Mouse (Mus musculus) ES-Bruce4 (cell line): ENCODE measurements around the gene Slc1a4. TPM values are rescaled to one million over a fixed set of nuclear protein-coding genes. Genes with fewer than 3 reads are reported as not detected.

ENCODE experiments used
- H3K27ac ChIP-seq: 2 replicates; pipeline ENCODE4 v1.5.1; 2012; ENCODE audit warnings: low read length, inconsistent platforms; ENCODE audit not compliant: insufficient read depth
- H3K27me3 ChIP-seq: 2 replicates; pipeline ENCODE4 v1.6.1; 2012; ENCODE audit warnings: mild to moderate bottlenecking, low read length, inconsistent platforms; ENCODE audit not compliant: control insufficient read depth, poor library complexity, insufficient read depth, severe bottlenecking
- H3K36me3 ChIP-seq: 2 replicates; pipeline ENCODE4 v1.6.1; 2012; ENCODE audit warnings: inconsistent platforms, mild to moderate bottlenecking, low read length, moderate library complexity; ENCODE audit not compliant: control insufficient read depth, poor library complexity, insufficient read depth, severe bottlenecking
- H3K4me1 ChIP-seq: one replicate; pipeline ENCODE4 v1.8.1; 2011; ENCODE audit warnings: low read length; ENCODE audit not compliant: control insufficient read depth, insufficient read depth
- H3K4me3 ChIP-seq: 2 replicates; pipeline ENCODE4 v1.5.1; 2011; ENCODE audit warnings: low read depth, mild to moderate bottlenecking, low read length
- H3K9ac ChIP-seq: 2 replicates; pipeline ENCODE4 v1.6.1; 2012; ENCODE audit warnings: low read depth, mild to moderate bottlenecking, inconsistent platforms; ENCODE audit not compliant: poor library complexity, severe bottlenecking
- H3K9me3 ChIP-seq: replicated peaks from 2 replicates; pipeline ENCODE4 v1.6.1; 2012; ENCODE audit warnings: mild to moderate bottlenecking, low read length, inconsistent platforms; ENCODE audit not compliant: control insufficient read depth, poor library complexity, insufficient read depth, severe bottlenecking
- CTCF ChIP-seq: IDR thresholded peaks from one replicate; pipeline ENCODE4 v1.8.1; 2011; ENCODE audit warnings: low read depth, low read length
- EP300 ChIP-seq: IDR thresholded peaks from 2 replicates; pipeline ENCODE4 v1.6.1; 2011; ENCODE audit warnings: low read depth, low read length; ENCODE audit not compliant: insufficient read depth
- POLR2A ChIP-seq: IDR thresholded peaks from one replicate; pipeline ENCODE4 v1.8.1; 2011; ENCODE audit warnings: low read length; ENCODE audit not compliant: insufficient read depth
- polyA plus RNA-seq: library from polyadenylated mRNA; stranded (reverse); fragments of >200 nt; gene quantifications from 2 replicates; pipeline ENCODE4 v1.2.4, GENCODE M21; 2011; ENCODE audit warnings: low read depth; ENCODE audit not compliant: missing spikeins, insufficient read depth, insufficient read length

Slc1a4 gene
- polyA plus RNA-seq, 1 experiment: 20.2 TPM

- TF ChIP-seq EP300 (no peak), CTCF (no peak), POLR2A (no peak)
- H3K27ac ChIP-seq: no peak overlapping the region
- no peak overlapping the region for H3K4me3 ChIP-seq
- no peak overlapping the region for H3K9ac ChIP-seq
- no peaks in the 10 kb centered on the region for H3K27me3 ChIP-seq
- no peaks in the 10 kb centered on the region for H3K9me3 ChIP-seq
- peaks cover 3% of the 10 kb centered on the region; the same call in 1 of the 2 replicates for H3K36me3 ChIP-seq
- peaks cover 8% of the 10 kb centered on the region for H3K4me1 ChIP-seq
These were observed 13.7 kb downstream of the Slc1a4 start for GRCm38 (mm10) chr11:20318659-20319454.

- no peaks in the 10 kb centered on the region for H3K27me3 ChIP-seq
- peaks cover 11% of the 10 kb centered on the region for H3K36me3 ChIP-seq
- no peak overlapping the region for H3K27ac ChIP-seq
- no peak overlapping the region for H3K4me3 ChIP-seq
- H3K9ac ChIP-seq: no peak overlapping the region
- H3K9me3 ChIP-seq: no peaks in the 10 kb centered on the region
- TF ChIP-seq EP300 (no peak), POLR2A (no peak), CTCF (no peak)
- no peaks in the 10 kb centered on the region for H3K4me1 ChIP-seq
These were observed 18.9 kb downstream of the Slc1a4 start for GRCm38 (mm10) chr11:20313576-20313975.

GRCm38 (mm10) chr11:20309044-20309443 is 23.5 kb downstream of the Slc1a4 start:
- TF ChIP-seq CTCF (no peak), POLR2A (no peak), EP300 (no peak)
- Histone ChIP-seq H3K27ac (no peak overlapping the region), H3K27me3 (no peaks in the 10 kb centered on the region), H3K36me3 (peaks cover 33% of the 10 kb centered on the region), H3K4me1 (no peaks in the 10 kb centered on the region), H3K9me3 (no peaks in the 10 kb centered on the region), H3K4me3 (no peak overlapping the region), H3K9ac (no peak overlapping the region)

GRCm38 (mm10) chr11:20307409-20307808 is 25.1 kb downstream of the Slc1a4 start:
- H3K9ac ChIP-seq: no peak overlapping the region
- peaks cover 31% of the 10 kb centered on the region for H3K36me3 ChIP-seq
- no peak overlapping the region for H3K27ac ChIP-seq
- H3K27me3 ChIP-seq: no peaks in the 10 kb centered on the region
- no peak overlapping the region for H3K4me3 ChIP-seq
- TF ChIP-seq EP300: no peak
- TF ChIP-seq CTCF: no peak
- TF ChIP-seq POLR2A: no peak
- H3K4me1 ChIP-seq: no peaks in the 10 kb centered on the region
- no peaks in the 10 kb centered on the region for H3K9me3 ChIP-seq

GRCm38 (mm10) chr11:20305641-20306040 is 26.9 kb downstream of the Slc1a4 start:
- Histone ChIP-seq H3K9ac (no peak overlapping the region), H3K4me1 (no peaks in the 10 kb centered on the region), H3K27me3 (no peaks in the 10 kb centered on the region), H3K27ac (no peak overlapping the region), H3K36me3 (peaks cover 29% of the 10 kb centered on the region), H3K9me3 (no peaks in the 10 kb centered on the region), H3K4me3 (no peak overlapping the region)
- TF ChIP-seq EP300: no peak
- TF ChIP-seq CTCF: no peak
- TF ChIP-seq POLR2A: no peak

GRCm38 (mm10) chr11:20304341-20304740 is 28.2 kb downstream of the Slc1a4 start:
- Histone ChIP-seq H3K9ac (no peak overlapping the region), H3K4me1 (no peaks in the 10 kb centered on the region), H3K9me3 (no peaks in the 10 kb centered on the region), H3K27me3 (no peaks in the 10 kb centered on the region), H3K36me3 (peaks cover 27% of the 10 kb centered on the region), H3K4me3 (no peak overlapping the region), H3K27ac (no peak overlapping the region)
- no peak for TF ChIP-seq POLR2A
- TF ChIP-seq CTCF: peak; percentile 82
